Mouse (Mus musculus) forebrain, postnatal 0 days (tissue): ENCODE results near the gene Aff3. TPM values are rescaled to one million over a fixed set of nuclear protein-coding genes. Genes with fewer than 3 reads are reported as not detected.
A peak's percentile ranks its signal among the peaks of the same experiment; 100 is the strongest.

ENCODE experiments used
- ATAC-seq: fragments of 200-750 bp; cut with Nextera tagmentation; 2 replicates; pipeline ENCODE4 v1.8.0; 2017; ENCODE audit warnings: mild to moderate bottlenecking, moderate library complexity
- DNase-seq: peaks from one replicate; pipeline ENCODE4 v3.0.0-alpha.2; 2015
- H3K27ac ChIP-seq: fragments of 300-500 bp; sonication (generic); 2 replicates; pipeline ENCODE4 v1.5.1; 2014; ENCODE audit warnings: low read depth, mild to moderate bottlenecking, antibody characterized with exemption, low read length, moderate library complexity, mixed read lengths
- H3K27me3 ChIP-seq: fragments of 300-500 bp; sonication (generic); 2 replicates; pipeline ENCODE4 v1.6.1; 2014; ENCODE audit warnings: mild to moderate bottlenecking, low read length, mixed read lengths; ENCODE audit not compliant: insufficient read depth
- H3K36me3 ChIP-seq: fragments of 300-500 bp; sonication (generic); 2 replicates; pipeline ENCODE4 v1.6.1; 2014; ENCODE audit warnings: mild to moderate bottlenecking, moderate library complexity; ENCODE audit not compliant: insufficient read depth
- H3K4me1 ChIP-seq: fragments of 300-500 bp; sonication (generic); 2 replicates; pipeline ENCODE4 v1.6.1; 2014; ENCODE audit warnings: antibody characterized with exemption; ENCODE audit not compliant: insufficient read depth
- H3K4me2 ChIP-seq: fragments of 300-500 bp; sonication (generic); 2 replicates; pipeline ENCODE4 v1.6.1; 2014; ENCODE audit warnings: low read depth, mild to moderate bottlenecking, moderate library complexity
- H3K4me3 ChIP-seq: fragments of 300-500 bp; sonication (generic); 2 replicates; pipeline ENCODE4 v1.5.1; 2014; ENCODE audit warnings: low read depth, low read length, mixed read lengths
- H3K9ac ChIP-seq: fragments of 300-500 bp; sonication (generic); 2 replicates; pipeline ENCODE4 v1.6.1; 2014; ENCODE audit warnings: mild to moderate bottlenecking
- H3K9me3 ChIP-seq: fragments of 300-500 bp; sonication (generic); 2 replicates; pipeline ENCODE4 v1.6.1; 2016; ENCODE audit warnings: low read length
- CTCF ChIP-seq: sonication (generic); IDR thresholded peaks from 2 replicates; pipeline ENCODE4 v1.5.1; 2016; ENCODE audit warnings: antibody characterized with exemption, control low read depth, low read depth
- WGBS: fragments of 180-500 bp; shearing (Covaris S2); extraction: QIAGEN DNeasy Blood & Tissue Kit; methylation state at CpG from one replicate; pipeline ENCODE4 v1.1.7; 2014; 5-methylcytosine and 5-hydroxymethylcytosine counted together
- polyA plus RNA-seq: library from polyadenylated mRNA; unstranded; fragments of >200 nt; fragmentation: Nextera tagmentation; extraction: Ambion mirVana; gene quantifications from 2 replicates; pipeline ENCODE4 v1.2.1, GENCODE M21; 2015
- total RNA-seq: library from RNA; depleted of rRNA; stranded (reverse); fragments of >200 nt; gene quantifications from 2 replicates; pipeline ENCODE4 v1.2.3, GENCODE M21; 2014

Aff3 gene
- total and polyA plus RNA-seq, 2 experiments from 2014 or later = 21.8 to 102 TPM

DNA sequence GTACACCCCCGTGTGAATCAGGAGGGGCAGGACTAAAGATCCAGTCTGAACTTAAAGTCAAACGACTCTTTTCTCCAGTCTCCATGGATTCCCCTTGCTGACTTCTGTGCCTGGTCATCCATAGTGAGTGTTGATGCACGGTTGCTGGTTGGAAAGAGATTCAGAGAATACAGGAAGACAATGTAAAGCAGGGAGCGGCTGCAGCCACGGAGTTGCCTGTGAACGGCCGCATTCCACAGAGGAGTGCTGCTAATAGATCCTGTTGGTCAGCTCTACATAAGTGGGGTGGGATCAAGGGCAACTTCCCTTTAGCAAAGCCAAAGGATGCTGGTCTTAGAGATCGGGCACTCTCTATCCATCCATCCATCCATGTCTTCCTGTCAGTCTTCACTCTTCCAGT, 410.3 kb downstream of the Aff3 start:
- ATAC-seq = no peak
- Histone ChIP-seq H3K9me3 (no peaks in the 10 kb centered on the region), H3K4me2 (no peak overlapping the region), H3K4me3 (no peak overlapping the region), H3K27me3 (no peaks in the 10 kb centered on the region), H3K36me3 (no peaks in the 10 kb centered on the region), H3K4me1 (no peaks in the 10 kb centered on the region), H3K9ac (no peak overlapping the region), H3K27ac (no peak overlapping the region)
- no peak for DNase-seq
- no peak for TF ChIP-seq CTCF
- WGBS = 82% methylated on average over 8 of the region's 8 CpGs

DNA sequence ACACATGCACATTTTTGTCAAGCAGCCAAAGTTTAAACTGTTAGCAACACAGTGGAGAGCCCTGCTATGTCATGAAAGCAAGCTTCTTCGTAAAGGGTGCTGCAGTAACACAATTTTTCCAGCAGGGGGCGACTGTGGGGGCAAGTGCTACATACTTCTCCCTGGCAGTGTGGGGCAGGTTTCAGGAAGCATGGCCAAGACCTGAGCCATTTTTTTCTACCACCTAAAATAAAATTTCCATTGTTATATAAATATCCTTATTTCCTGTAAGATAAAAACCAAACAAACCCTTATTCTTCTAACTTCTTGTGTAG, 412.0 kb downstream of the Aff3 start:
- peak; percentile 74 for TF ChIP-seq CTCF
- Histone ChIP-seq H3K4me1 (0 out of 2 replicates have a peak, but pooled peaks cover under 1% of the 10 kb centered on the region), H3K27ac (no peak overlapping the region), H3K36me3 (no peaks in the 10 kb centered on the region), H3K9ac (no peak overlapping the region), H3K4me3 (no peak overlapping the region), H3K27me3 (no peaks in the 10 kb centered on the region), H3K4me2 (no peak overlapping the region), H3K9me3 (no peaks in the 10 kb centered on the region)
- DNase-seq (peak; percentile 52), ATAC-seq (peak; percentile 42)
- WGBS = 32% methylated on average over 2 of the region's 2 CpGs

DNA sequence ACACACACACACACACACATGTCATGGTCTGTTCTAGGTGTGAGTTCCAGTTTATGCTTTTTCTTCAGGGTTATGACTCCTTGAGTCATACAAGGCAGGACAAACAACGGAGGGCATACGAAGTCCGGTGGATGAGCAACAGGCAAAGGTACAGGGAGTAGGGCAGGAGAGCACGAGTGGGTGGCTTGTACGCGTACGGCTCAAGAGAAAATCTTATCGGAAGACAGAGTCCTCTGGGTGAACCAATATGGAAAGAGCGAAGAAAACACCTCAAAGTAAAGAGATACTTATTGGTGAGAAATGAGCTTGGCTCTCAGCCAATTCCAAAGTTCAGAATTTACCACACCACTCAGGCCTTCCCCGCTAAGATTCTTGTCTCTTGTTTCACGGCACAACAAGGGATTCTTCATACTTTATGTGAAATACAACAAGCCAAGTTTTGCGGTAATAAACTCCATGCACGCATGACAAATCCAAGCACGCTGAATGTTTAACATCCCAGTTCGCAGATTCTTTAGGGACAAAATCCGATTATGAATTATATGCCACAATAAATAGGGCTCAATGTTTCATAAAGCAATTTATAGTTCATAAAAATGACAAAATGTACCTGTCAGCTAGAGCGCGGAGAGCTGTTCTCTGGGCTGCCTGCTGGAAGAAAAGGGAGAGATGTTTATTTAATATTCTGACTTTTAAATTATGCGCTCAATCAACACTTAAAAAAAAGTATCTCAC, 412.6 kb downstream of the Aff3 start:
- H3K9ac ChIP-seq = no peak overlapping the region
- no peak for DNase-seq
- 83% methylated on average over 19 of the region's 19 CpGs for WGBS
- H3K4me2 ChIP-seq = no peak overlapping the region
- 0 out of 2 replicates have a peak, but pooled peaks cover 4% of the 10 kb centered on the region for H3K4me1 ChIP-seq
- H3K9me3 ChIP-seq = no peaks in the 10 kb centered on the region
- H3K4me3 ChIP-seq = no peak overlapping the region
- H3K27ac ChIP-seq = no peak overlapping the region
- no peak; the same call in 1 of the 2 replicates for ATAC-seq
- H3K36me3 ChIP-seq = no peaks in the 10 kb centered on the region
- H3K27me3 ChIP-seq = no peaks in the 10 kb centered on the region
- TF ChIP-seq CTCF = no peak

DNA sequence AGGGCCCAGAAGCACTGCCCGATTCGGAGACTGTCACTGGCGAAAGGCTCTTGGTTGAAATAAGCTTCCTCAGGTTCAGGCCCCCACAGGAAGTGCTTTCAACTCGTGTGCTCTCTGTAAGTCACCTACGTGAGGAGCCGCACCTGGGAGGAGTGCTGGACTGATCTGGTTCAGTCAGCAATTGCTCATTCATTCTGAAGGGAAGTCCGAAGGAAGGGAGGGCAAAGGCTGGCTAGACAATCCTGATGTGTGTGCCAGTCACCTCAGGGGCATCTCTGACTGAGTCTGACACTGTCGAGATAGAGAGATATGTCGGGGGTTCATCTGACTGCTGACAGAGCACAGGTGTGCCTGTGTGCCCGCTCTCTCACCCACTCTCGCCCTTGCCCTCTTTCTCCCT, 413.3 kb downstream of the Aff3 start:
- Histone ChIP-seq H3K9ac (no peak overlapping the region), H3K36me3 (no peaks in the 10 kb centered on the region), H3K4me1 (0 out of 2 replicates have a peak, but pooled peaks cover 4% of the 10 kb centered on the region), H3K9me3 (no peaks in the 10 kb centered on the region), H3K27ac (no peak overlapping the region), H3K4me3 (no peak overlapping the region), H3K27me3 (no peaks in the 10 kb centered on the region), H3K4me2 (no peak overlapping the region)
- ATAC-seq (no peak), DNase-seq (no peak)
- no peak for TF ChIP-seq CTCF
- WGBS = 93% methylated on average over 11 of the region's 11 CpGs

DNA sequence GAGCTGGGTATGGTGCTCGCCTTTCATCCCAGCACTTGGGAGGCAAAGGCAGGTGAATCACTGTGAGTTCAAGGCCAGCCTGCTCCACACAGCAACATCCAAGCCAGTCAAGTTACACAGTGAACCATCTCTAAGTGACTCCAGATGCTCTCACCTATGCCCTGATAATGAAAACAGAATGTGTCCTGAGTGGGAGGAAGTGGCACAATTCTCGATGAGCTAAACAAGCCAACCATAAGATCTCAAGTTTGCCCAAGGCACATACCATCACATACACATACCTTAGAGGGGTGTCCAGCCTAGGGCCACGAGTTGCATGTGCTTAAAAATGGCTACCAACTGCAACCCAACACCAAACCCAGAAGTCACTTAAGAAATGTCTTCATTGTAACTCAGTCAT, 414.5 kb downstream of the Aff3 start:
- TF ChIP-seq CTCF = no peak
- Histone ChIP-seq H3K4me3 (no peak overlapping the region), H3K4me2 (no peak overlapping the region), H3K36me3 (no peaks in the 10 kb centered on the region), H3K27ac (no peak overlapping the region), H3K4me1 (0 out of 2 replicates have a peak, but pooled peaks cover 4% of the 10 kb centered on the region), H3K27me3 (no peaks in the 10 kb centered on the region), H3K9ac (no peak overlapping the region), H3K9me3 (no peaks in the 10 kb centered on the region)
- no peak for DNase-seq
- 85% methylated on average over 3 of the region's 3 CpGs for WGBS
- no peak for ATAC-seq

DNA sequence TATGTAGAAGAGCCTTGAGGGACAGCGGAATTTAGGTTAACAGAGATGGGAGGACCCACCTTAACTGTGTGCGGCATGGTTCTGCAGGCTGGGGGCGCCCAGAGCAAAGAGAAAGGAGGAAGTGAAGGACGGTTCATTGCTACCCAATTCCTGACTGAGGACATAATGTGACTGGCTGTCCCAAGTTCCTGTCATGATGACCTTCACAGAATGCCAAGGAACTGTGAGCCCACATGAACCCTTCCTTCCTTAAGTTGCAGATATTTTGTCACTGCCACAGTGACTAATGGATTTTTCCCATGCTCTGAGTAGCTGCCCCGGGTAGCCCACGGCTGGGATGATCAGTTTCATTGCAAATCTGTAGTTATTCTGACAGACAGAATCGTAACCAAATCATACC, 415.2 kb downstream of the Aff3 start:
- H3K4me1 ChIP-seq = 0 out of 2 replicates have a peak, but pooled peaks cover 4% of the 10 kb centered on the region
- no peak for TF ChIP-seq CTCF
- H3K27me3 ChIP-seq = no peaks in the 10 kb centered on the region
- no peak overlapping the region for H3K4me3 ChIP-seq
- 93% methylated on average over 7 of the region's 7 CpGs for WGBS
- H3K27ac ChIP-seq = no peak overlapping the region
- 0 out of 2 replicates have a peak, but pooled peaks cover 2% of the 10 kb centered on the region for H3K36me3 ChIP-seq
- no peak overlapping the region for H3K4me2 ChIP-seq
- ATAC-seq = no peak
- DNase-seq = no peak
- no peaks in the 10 kb centered on the region for H3K9me3 ChIP-seq
- H3K9ac ChIP-seq = no peak overlapping the region

DNA sequence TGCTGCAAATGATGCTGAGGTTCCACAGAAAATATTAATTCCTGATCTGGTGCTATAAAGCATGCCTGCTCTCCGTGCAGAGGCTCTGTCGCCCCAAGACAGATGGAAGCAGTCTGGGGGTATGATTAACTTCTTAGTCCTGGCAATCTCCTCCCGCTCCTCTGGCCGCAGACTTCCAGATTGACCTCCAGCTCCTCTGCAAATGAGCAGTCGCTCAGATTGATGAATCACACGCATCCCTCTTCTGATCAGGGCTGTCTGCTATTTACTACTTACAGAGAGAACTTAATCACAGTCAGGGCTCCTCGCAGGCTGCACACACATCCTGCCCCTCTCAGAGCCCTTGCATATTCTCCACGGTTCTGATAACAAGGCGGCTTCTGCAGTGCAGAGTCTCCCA, 416.7 kb downstream of the Aff3 start:
- no peak for DNase-seq

More for the DNA sequence above, 416.7 kb downstream of the Aff3 start:
- Histone ChIP-seq H3K9me3 (no peaks in the 10 kb centered on the region), H3K4me2 (no peak overlapping the region), H3K4me3 (no peak overlapping the region), H3K4me1 (0 out of 2 replicates have a peak, but pooled peaks cover 4% of the 10 kb centered on the region), H3K9ac (no peak overlapping the region), H3K36me3 (0 out of 2 replicates have a peak, but pooled peaks cover 4% of the 10 kb centered on the region), H3K27ac (peak overlapping the region; percentile 35; the same call in 1 of the 2 replicates), H3K27me3 (no peaks in the 10 kb centered on the region)
- TF ChIP-seq CTCF = no peak
- 60% methylated on average over 9 of the region's 9 CpGs for WGBS
- no peak for ATAC-seq
